Mouse (Mus musculus) erythroblast, embryonic 14.5 days (primary cell): ENCODE data around the gene Hnrnpm. TPM values are rescaled to one million over a fixed set of nuclear protein-coding genes. Genes with fewer than 3 reads are reported as not detected.

Source experiments
- H3K27me3 ChIP-seq: 2 replicates; pipeline ENCODE4 v1.6.1; 2012; ENCODE audit warnings: inconsistent platforms; ENCODE audit not compliant: control insufficient read depth
- H3K36me3 ChIP-seq: 2 replicates; pipeline ENCODE4 v1.6.1; 2012; ENCODE audit warnings: mild to moderate bottlenecking, inconsistent platforms; ENCODE audit not compliant: control insufficient read depth
- H3K4me1 ChIP-seq: 2 replicates; pipeline ENCODE4 v1.6.1; 2012; ENCODE audit warnings: inconsistent platforms; ENCODE audit not compliant: control insufficient read depth
- H3K4me3 ChIP-seq: replicated peaks from 2 replicates; pipeline ENCODE3; 2012; ENCODE audit warnings: moderate library complexity, mild to moderate bottlenecking, inconsistent platforms
- H3K9me3 ChIP-seq: 2 replicates; pipeline ENCODE4 v1.6.1; 2012; ENCODE audit warnings: low read length, inconsistent platforms, mixed read lengths; ENCODE audit not compliant: control insufficient read depth
- GATA1 ChIP-seq: IDR thresholded peaks from 2 replicates; pipeline ENCODE4 v1.6.1; 2012; ENCODE audit warnings: low read length, inconsistent platforms, mixed read lengths
- TAL1 ChIP-seq: IDR thresholded peaks from 3 replicates; pipeline ENCODE4 v1.6.1; 2012; ENCODE audit warnings: low read length, inconsistent platforms, mixed read lengths
- polyA plus RNA-seq: library from polyadenylated mRNA; stranded (reverse); fragments of >175 nt; gene quantifications from 2 replicates; pipeline ENCODE4 v1.2.3, GENCODE M21; 2012

Hnrnpm gene
- polyA plus RNA-seq, 1 experiment, result 43.0 TPM

GRCm38 (mm10) chr17:33610548-33610947 is 76.1 kb downstream of the Hnrnpm start:
- Histone ChIP-seq H3K9me3 (no peaks in the 10 kb centered on the region), H3K4me3 (no peak overlapping the region), H3K27me3 (peaks cover 3% of the 10 kb centered on the region; the same call in 1 of the 2 replicates), H3K36me3 (no peaks in the 10 kb centered on the region), H3K4me1 (peaks cover 14% of the 10 kb centered on the region)
- TF ChIP-seq TAL1 (no peak), GATA1 (no peak)

GRCm38 (mm10) chr17:33607273-33607672 is 79.4 kb downstream of the Hnrnpm start:
- Histone ChIP-seq H3K4me1 (peaks cover 14% of the 10 kb centered on the region), H3K27me3 (no peaks in the 10 kb centered on the region), H3K9me3 (no peaks in the 10 kb centered on the region; the same call in 1 of the 2 replicates), H3K4me3 (no peak overlapping the region), H3K36me3 (no peaks in the 10 kb centered on the region)
- TF ChIP-seq GATA1 (no peak), TAL1 (no peak)

- Histone ChIP-seq H3K4me3 (no peak overlapping the region), H3K27me3 (no peaks in the 10 kb centered on the region), H3K4me1 (peaks cover 6% of the 10 kb centered on the region), H3K36me3 (no peaks in the 10 kb centered on the region), H3K9me3 (peaks cover 13% of the 10 kb centered on the region)
- TF ChIP-seq GATA1, result no peak
- TF ChIP-seq TAL1, result no peak
Measured at GRCm38 (mm10) chr17:33601947-33602346, 84.7 kb downstream of the Hnrnpm start.

GRCm38 (mm10) chr17:33600831-33601230 is 85.8 kb downstream of the Hnrnpm start:
- peaks cover 13% of the 10 kb centered on the region for H3K9me3 ChIP-seq
- H3K4me3 ChIP-seq, result no peak overlapping the region
- H3K36me3 ChIP-seq, result no peaks in the 10 kb centered on the region
- no peak for TF ChIP-seq GATA1
- no peak for TF ChIP-seq TAL1
- no peaks in the 10 kb centered on the region for H3K4me1 ChIP-seq
- H3K27me3 ChIP-seq, result no peaks in the 10 kb centered on the region

GRCm38 (mm10) chr17:33599836-33600475 is 86.7 kb downstream of the Hnrnpm start:
- Histone ChIP-seq H3K4me1 (no peaks in the 10 kb centered on the region), H3K9me3 (peaks cover 13% of the 10 kb centered on the region), H3K27me3 (no peaks in the 10 kb centered on the region), H3K36me3 (no peaks in the 10 kb centered on the region), H3K4me3 (no peak overlapping the region)
- TF ChIP-seq TAL1, result no peak
- TF ChIP-seq GATA1, result no peak

- Histone ChIP-seq H3K27me3 (no peaks in the 10 kb centered on the region), H3K36me3 (no peaks in the 10 kb centered on the region), H3K4me1 (no peaks in the 10 kb centered on the region), H3K9me3 (peaks cover 13% of the 10 kb centered on the region), H3K4me3 (no peak overlapping the region)
- no peak for TF ChIP-seq GATA1
Measured at GRCm38 (mm10) chr17:33598506-33598905, 88.2 kb downstream of the Hnrnpm start.

- Histone ChIP-seq H3K4me1 (no peaks in the 10 kb centered on the region), H3K36me3 (no peaks in the 10 kb centered on the region), H3K9me3 (peaks cover 13% of the 10 kb centered on the region), H3K4me3 (no peak overlapping the region), H3K27me3 (no peaks in the 10 kb centered on the region)
- TF ChIP-seq TAL1, result no peak
- TF ChIP-seq GATA1, result no peak
Measured at GRCm38 (mm10) chr17:33597271-33597670, 89.4 kb downstream of the Hnrnpm start.

Other genes starting within 250 kb of the Hnrnpm start
- 0.04 and 0.12 TPM in 2 replicates for gene Adamts10, start 162.7 kb downstream of the Hnrnpm start, polyA plus RNA-seq
- gene Myo1f, start 131.2 kb downstream of the Hnrnpm start, polyA plus RNA-seq, result 0.06 TPM in 2 replicates
- gene Zfp414, start 57.8 kb downstream of the Hnrnpm start, polyA plus RNA-seq, result 14.9 and 17.2 TPM in 2 replicates
- 0.09 and 0.12 TPM in 2 replicates for gene Pram1, start 48.8 kb downstream of the Hnrnpm start, polyA plus RNA-seq
- 80.5 and 112 TPM in 2 replicates for gene March2, start 31.8 kb upstream of the Hnrnpm start, polyA plus RNA-seq
- gene Rab11b, start 73.7 kb upstream of the Hnrnpm start, polyA plus RNA-seq, result 26.5 and 41.4 TPM in 2 replicates
- gene Angptl4, start 95.0 kb upstream of the Hnrnpm start, polyA plus RNA-seq, result 0.07 TPM in 1 of 2 replicates, not detected in the other
- 0.03 TPM in 2 replicates for gene Kank3, start 123.7 kb upstream of the Hnrnpm start, polyA plus RNA-seq
- gene Rps28, start 137.7 kb upstream of the Hnrnpm start, polyA plus RNA-seq, result 366 and 664 TPM in 2 replicates
- 125 and 152 TPM in 2 replicates for gene Ndufa7, start 137.7 kb upstream of the Hnrnpm start, polyA plus RNA-seq
- gene Cd320, start 156.2 kb upstream of the Hnrnpm start, polyA plus RNA-seq, result 0.26 and 0.86 TPM in 2 replicates
- gene Gm7029, start 187.0 kb upstream of the Hnrnpm start, polyA plus RNA-seq, result not detected in 2 replicates
- 24.3 and 25.8 TPM in 2 replicates for gene Kifc1, start 203.8 kb upstream of the Hnrnpm start, polyA plus RNA-seq
- 0.08 TPM in 1 of 2 replicates, not detected in the other for gene Platr17, start 218.3 kb upstream of the Hnrnpm start, polyA plus RNA-seq
- gene Daxx, start 222.6 kb upstream of the Hnrnpm start, polyA plus RNA-seq, result 1.4 TPM in 2 replicates
- gene Tapbp, start 229.0 kb upstream of the Hnrnpm start, polyA plus RNA-seq, result 14.7 and 21.8 TPM in 2 replicates
- 5.6 and 5.7 TPM in 2 replicates for gene Zbtb22, start 229.0 kb upstream of the Hnrnpm start, polyA plus RNA-seq
- 3.1 and 3.5 TPM in 2 replicates for gene Rgl2, start 242.7 kb upstream of the Hnrnpm start, polyA plus RNA-seq